Mouse (Mus musculus): Measurements from ENCODE around the gene Nme6. TPM values are rescaled to one million over a fixed set of nuclear protein-coding genes. Genes with fewer than 3 reads are reported as not detected.
"Not testable (repeated sequence)": the region's sequence is repeated elsewhere in the genome, so short reads cannot be mapped to it uniquely, and the experiment has no call there.

Nme6 gene
- 10 to 100 TPM in 1 of 2 experiments, 1 to 10 TPM in 1; 8.3 to 10.1 TPM for total RNA-seq (2021)

DNA sequence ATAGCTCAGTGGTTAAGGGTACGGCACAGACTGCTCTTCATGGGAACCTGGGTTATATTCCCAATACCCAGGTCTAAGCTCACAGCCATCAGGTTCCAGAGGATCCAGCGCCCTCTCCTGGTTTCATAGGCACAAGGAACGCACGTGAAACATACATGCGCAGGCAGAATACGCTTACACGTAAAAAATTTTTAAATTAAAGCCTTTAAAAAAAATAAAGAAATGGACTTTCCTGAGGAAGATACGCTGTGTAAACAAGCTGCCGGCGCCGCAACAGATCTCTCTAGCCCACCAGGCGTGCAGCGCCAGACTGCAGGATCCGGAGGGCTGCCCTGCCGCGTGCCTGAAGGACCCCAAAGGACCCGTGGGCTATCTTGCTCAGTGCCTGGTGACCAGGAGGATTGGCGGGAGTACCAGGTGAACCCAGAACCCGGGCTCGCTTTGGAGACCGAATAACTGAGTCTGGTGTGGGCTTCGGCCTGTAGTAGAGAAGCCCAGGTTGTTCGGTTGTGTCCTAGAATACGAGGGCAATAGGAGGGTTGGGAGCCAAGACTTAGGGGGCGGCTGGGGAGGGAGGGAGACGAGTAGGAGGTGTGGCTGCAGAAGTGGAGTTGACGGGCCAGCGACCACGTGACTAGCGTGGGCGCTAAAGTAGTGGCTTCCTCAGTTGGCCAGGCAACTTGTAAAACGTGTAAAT is at the start of gene Nme6:
Gene Nme6, plus strand, starts transcription at position 359 of the 697 bp plus-strand sequence.
- DNase-seq: peak; percentile 83 to 84

GRCm38 (mm10) chr9:109790570-109790969 is 42.0 kb upstream of the Nme6 start, which contains the start of gene Fbxw27:
Gene Fbxw27, minus strand, starts transcription at chr9:109790670.
- DNase-seq: not testable (repeated sequence)

DNA sequence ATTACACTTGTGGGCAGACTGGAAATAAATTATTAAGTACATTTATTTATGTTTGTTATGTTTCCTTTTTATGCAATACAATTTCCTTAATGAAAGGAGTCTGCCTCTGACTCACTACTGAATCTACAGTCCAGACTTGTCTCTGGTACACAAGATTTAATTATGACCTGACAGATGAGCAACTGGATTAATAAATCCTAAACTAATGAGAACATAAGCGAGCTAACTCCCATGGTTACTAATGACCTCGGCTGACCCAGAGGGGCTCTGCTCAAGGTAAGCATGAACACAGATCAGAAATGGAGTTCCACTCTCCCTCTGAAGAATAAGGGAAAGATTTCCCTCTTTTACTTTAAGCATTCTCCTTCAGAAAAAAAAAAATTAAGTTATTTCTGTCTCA is 37.3 kb upstream of the Nme6 start:
- DNase-seq: no peak

DNA sequence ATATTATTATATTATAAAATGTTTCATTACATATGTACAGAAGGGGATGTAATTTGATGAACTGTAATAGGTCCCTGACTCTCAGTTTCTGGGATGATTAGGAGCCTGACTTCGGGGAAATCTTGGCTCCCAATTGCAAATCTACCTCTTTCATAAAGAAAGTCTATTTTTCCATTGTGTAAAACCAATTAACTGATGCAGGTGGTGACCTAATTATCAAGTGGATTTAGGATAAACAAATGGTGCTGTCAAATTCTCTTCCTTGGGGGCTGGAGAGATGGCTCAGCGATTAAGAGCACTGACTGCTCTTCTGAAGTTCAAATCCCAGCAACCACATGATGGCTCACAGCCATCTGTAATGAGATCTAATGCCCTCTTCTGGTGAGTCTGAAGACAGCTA is 36.7 kb upstream of the Nme6 start:
- DNase-seq: no peak

DNA sequence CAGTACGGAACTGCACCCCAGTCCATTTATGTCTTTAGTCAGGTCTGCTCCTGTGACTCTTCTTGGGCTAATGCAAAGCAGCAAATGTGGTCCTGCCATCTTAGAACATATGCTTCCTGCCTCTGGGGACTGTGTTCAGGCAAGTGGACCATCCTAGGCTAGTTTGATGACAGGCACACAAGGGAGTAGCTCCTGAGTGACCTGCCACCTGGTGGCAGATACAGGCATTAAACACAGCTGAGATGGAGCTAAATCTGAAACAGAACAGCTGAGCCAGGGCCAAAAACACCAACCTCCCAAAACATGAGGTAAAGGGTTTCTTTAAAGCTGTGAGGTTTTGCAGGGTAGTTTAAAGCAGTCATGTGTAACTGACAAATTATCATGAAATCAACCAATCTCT is 34.5 kb upstream of the Nme6 start:
- no peak for DNase-seq

GRCm38 (mm10) chr9:109805596-109805995 is 27.0 kb upstream of the Nme6 start:
- not testable (repeated sequence) for DNase-seq

DNA sequence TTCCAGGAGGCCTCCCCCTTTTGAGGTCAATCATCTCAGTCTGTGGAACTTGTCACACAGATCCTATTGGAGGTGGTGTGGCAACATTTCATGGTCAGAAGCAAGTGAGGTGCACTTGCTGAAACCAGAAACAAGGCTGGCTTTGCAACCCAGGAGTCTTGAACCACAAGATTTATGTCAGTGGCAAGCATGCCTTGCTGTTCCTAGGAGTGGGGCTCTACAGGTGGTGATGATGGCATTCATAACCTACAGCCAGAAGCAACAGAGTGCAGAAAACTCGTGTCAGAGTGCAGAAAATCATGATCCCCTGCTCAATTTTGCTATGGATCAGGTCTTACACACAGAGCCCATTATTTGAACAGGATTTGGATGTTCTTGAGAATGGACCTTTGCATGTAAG is 26.3 kb upstream of the Nme6 start:
- DNase-seq: no peak

- DNase-seq: no peak
These were observed 25.8 kb upstream of the Nme6 start for GRCm38 (mm10) chr9:109806695-109807293.

DNA sequence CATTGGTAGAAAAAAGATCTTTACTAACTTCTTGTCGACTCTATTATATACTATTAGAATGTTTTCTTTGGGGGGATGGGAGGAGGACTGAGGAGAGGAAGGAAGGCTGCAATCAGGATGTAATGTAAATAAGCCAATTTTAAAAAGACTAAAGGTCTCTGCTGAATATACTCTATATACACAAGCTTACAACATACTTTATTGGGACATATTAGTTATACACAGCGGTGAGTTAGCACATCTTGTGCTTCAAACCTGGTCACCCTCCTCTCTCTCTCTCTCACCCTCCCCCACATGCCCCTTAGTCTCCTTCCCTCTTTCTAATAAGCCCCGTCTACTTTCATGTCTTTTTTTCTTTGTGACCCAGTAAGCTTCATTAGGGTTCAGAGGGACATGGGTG is 24.7 kb upstream of the Nme6 start:
- no peak for DNase-seq

- no peak for DNase-seq
These were observed 20.6 kb upstream of the Nme6 start, which contains the start of gene Spink8 for GRCm38 (mm10) chr9:109811980-109812379. Gene Spink8, plus strand, starts transcription at chr9:109812280.

GRCm38 (mm10) chr9:109813424-109813823 is 19.1 kb upstream of the Nme6 start:
- peak; percentile 4 for DNase-seq

DNA sequence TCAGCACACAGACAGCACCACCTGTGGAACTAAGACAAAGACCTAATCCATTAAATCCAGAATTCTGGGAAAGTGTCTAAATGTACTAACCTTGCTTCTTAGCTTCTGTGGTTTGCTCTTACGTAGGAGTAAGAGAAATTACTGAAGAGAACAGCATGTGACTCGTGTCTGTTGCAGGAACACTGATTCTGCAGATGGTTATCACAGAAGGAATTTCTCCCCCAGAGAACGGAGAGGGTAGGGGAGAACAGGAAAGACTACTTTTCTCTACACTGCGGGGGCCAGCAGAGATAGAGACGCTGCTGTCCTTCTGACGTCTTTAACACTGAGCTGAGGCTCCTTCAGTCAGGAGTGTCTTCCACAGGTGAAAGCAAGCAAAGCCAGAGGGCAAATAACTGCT is 16.2 kb upstream of the Nme6 start:
- peak; percentile 12 to 20 for DNase-seq

GRCm38 (mm10) chr9:109825739-109826138 is 6.8 kb upstream of the Nme6 start:
- no peak for DNase-seq

DNA sequence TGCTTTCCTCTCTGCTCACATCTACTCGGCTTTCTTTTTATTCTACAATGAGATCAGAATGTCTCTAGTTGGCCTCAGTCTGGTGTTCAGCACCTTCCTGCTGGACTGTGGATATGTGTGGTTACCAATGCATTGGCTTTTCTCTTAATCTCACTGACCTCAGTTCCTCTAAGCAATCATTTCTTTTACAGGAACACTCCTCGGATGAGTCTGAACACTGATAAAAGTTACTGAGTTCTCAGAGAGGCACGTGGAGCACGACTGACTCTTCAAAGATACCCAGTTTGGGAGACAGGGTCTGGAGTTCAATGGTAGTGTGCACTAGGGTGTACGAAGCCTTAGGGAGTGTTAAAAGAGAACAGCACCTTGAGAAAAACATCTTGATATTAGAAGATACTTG is 6.4 kb upstream of the Nme6 start:
- DNase-seq: no peak

DNA sequence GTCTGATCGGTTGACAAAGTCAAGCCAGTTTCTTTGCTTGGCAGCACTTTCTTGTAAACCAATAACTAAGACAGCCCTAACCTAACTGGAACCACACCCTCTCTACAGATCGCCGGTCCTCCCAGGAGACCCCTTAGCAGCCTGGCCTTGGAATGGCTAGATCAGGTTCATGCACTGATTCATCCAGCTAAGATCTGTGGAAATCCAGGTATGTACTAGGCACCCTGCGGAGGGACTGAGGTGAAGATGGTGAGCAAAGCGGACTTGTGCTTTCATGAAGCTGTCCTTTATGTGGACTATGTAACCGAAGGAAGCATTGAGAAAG is 501 bp downstream of the Nme6 start:
- DNase-seq: no peak

DNA sequence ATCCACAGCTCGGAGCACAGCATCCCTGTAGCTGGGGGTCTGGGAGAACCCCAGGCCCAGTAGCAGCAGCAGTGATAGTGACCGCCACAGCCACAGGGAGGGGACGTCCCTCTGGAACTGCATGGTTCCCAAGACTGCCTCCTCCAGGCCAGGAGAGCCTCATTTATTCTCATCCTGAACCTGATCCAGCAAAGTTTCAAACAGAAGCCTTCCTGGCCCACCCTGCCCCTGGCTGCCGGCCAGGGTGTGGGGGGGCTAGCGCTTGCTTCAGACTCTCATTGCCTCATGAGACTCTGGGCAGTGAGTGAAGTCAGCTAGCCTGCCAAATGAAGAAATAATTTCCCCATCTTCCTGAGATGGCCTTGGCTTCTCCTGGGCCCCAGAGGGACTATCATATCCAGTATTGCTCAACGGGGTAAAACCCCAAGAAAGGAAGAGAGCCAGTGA is 16.8 kb downstream of the Nme6 start, which contains the start of gene Camp:
Gene Camp, minus strand, starts transcription at position 306 of the 447 bp plus-strand sequence.
- no peak for DNase-seq

DNA sequence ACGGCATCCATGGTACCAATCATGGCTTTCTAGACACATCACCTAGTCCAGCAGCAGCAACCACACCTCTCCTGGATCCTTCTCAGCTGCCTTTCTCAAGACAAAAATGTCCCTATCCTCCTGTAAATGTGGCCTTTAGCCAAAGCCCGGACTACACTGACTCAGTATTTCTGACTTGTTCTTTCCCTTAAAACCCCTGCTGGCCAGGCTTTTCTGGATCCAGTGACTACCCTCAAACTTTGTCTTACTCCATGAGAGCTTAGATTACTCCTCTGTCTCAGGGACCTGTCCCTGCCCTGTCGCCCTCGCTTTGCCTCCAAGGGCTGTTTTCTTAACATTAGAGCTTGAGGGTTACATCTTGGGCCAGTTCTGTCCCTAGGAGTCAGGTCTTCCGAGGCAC is 17.6 kb downstream of the Nme6 start:
- DNase-seq: no peak

DNA sequence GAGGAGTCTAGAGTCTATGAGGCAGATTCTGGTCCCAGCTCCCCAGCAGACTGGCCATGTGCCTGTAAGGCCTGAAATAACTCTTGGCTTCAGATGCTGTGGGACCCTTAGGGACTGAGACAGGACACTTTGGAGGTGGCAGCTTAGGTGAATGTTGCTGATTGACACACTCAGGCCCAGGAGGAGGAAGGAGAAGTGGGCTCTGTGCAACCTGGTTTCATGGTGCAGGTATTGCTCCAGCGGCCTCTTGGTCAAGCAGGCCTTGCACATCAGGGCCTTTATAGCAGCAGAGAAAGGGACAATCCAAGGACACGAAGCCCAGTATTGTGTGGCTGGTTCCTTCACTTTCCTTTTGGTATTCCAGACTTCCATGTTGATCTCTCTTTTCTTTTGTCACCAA is 21.8 kb downstream of the Nme6 start:
- DNase-seq: no peak

GRCm38 (mm10) chr9:109855947-109856346 is 23.4 kb downstream of the Nme6 start:
- no peak for DNase-seq

GRCm38 (mm10) chr9:109862397-109863044 is 30.0 kb downstream of the Nme6 start:
- DNase-seq: peak; percentile 65 to 73

GRCm38 (mm10) chr9:109863085-109863484 is 30.5 kb downstream of the Nme6 start:
- no peak for DNase-seq

GRCm38 (mm10) chr9:109866218-109866617 is 33.7 kb downstream of the Nme6 start:
- DNase-seq: no peak

DNA sequence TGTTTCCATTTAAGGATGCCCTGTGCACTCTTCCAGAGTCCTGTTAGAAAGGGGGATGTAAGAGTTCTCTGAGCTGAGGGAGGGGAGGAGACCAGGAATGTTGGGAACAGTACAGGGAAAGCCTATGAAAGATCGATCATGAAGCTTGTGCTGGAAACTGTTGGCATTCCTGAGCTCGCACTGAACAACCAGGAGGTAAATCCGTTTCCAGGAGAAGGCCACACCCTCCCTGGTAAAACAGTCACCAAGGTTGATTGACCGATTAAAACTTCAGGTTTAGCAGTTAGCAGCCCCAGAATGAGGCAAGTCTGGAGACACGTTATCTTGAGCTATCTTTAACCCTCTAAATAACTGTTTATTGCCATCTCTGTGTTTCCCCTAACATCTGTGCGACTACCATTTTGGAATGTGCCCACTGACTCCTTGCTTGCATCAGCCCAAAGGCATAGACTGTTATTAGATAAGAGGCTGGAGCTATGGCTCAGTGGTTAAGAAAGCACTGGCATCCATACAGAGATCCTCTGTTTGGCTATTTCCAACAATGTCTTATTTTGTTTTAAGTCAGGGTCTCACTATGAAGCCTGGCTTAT is 38.5 kb downstream of the Nme6 start:
- DNase-seq: no peak
